Mouse (Mus musculus) layer of hippocampus, postnatal 14 days (tissue): ENCODE results near the gene Mpi. TPM values are rescaled to one million over a fixed set of nuclear protein-coding genes. Genes with fewer than 3 reads are reported as not detected.

Experiments
- DNase-seq, 2 experiments: peaks; one replicate each; pipeline ENCODE4 v3.0.0; 2021 to 2022; ENCODE audit warnings: low spot score in 2 of 2, mixed read lengths in 1 of 2
- long read RNA-seq, 2 experiments: library from polyadenylated mRNA; stranded (forward); transcript quantifications; one replicate each; pipeline ENCODE4 v2.0.0; 2021
- total RNA-seq, 2 experiments: library from RNA; stranded (reverse); gene quantifications; 2 replicates each; pipeline ENCODE4 v1.2.3; 2021

Gene Mpi
- 10 to 100 TPM; 71.3 to 78.8 TPM for total RNA-seq
- long read RNA-seq, experiment 1, transcript Mpi-201 (8 exons, 1,780 nt), result major isoform, 13 of 23 reads
- long read RNA-seq, experiment 1, partial matches to known transcripts, result 4 of 23 reads
- long read RNA-seq, experiment 1, other reads (novel, unspliced or antisense), result 6 of 23 reads
- long read RNA-seq, experiment 2, transcript Mpi-201 (8 exons, 1,780 nt), result major isoform, 14 of 22 reads
- long read RNA-seq, experiment 2, partial matches to known transcripts, result 4 of 22 reads
- long read RNA-seq, experiment 2, other reads (novel, unspliced or antisense), result 4 of 22 reads

DNA sequence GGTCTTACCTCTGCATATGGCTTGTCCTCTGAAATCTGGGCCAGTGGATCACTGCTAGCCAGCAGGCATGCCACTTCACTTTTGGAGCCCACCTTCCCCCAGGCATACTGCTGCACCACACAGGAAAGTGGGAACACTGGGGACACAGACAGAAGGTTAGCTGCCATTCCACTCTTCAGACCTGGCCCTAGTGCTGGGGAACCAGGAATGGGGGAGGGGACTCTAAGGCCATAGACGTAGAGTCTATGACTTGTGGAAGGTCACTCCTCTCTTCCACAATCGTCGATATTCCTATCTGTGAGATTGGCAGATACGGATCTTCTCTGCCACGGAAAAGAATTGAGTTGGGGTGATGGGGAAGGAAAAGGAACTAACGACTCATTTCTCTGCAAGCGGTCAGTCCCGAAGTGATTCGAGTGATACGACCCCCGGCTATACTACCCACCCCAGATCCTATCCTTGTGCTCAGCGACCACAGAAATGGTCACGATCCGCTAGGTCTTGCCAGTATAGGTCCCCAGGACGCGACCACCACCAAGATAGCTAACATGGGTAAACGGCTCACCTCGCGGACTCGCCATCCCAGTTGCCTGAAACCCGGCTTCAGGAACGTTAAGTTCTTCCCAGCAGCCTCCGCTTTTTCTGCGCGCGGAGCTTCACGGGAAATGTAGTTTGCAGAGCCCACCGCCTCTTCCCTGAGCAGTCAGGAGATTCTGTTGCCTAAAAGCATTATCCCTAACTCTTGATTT lies at the start of gene Mpi:
Gene Mpi, minus strand, starts transcription at position 625 of the 749 bp plus-strand sequence.
- peak; percentile 65 to 81 for DNase-seq

DNA sequence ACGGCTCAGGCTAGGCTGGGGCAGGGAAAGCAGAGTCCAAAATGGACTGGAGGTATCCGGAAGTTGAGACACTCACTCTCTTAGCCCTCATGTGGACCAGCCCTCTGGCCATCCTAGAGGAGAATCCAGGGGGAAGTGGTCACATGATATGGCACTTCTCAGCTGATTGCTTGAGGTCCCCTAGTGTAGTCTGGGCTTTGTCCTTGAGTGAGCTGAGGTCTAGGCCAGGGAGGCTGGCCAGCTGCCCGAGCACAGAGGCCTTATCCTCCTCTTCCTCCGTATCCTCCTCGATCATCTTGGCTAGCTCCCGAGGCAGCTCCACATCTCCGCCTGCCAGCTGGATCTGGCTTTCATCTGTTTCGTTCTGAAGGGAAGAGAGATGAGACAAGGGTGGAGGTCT lies 49.5 kb upstream of the Mpi start:
- DNase-seq, result no peak

DNA sequence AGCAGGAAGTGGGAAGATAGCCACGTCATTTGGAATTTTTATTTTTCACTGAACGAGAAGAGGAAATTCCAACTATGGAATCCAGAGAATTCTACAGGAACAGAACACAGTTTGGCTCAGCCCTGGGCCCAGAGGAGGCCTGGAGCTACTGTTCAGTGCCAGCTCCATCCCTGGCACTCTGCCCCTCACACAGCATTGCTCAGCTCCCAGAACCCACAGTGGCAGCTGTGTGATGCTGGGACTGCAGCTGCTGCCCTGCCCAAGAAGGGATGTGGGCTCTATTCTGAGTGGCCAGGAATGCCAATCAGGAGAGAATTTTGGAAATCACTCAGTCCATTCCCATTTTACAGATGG lies 48.8 kb upstream of the Mpi start:
- DNase-seq, result peak; percentile 51 to 73

DNA sequence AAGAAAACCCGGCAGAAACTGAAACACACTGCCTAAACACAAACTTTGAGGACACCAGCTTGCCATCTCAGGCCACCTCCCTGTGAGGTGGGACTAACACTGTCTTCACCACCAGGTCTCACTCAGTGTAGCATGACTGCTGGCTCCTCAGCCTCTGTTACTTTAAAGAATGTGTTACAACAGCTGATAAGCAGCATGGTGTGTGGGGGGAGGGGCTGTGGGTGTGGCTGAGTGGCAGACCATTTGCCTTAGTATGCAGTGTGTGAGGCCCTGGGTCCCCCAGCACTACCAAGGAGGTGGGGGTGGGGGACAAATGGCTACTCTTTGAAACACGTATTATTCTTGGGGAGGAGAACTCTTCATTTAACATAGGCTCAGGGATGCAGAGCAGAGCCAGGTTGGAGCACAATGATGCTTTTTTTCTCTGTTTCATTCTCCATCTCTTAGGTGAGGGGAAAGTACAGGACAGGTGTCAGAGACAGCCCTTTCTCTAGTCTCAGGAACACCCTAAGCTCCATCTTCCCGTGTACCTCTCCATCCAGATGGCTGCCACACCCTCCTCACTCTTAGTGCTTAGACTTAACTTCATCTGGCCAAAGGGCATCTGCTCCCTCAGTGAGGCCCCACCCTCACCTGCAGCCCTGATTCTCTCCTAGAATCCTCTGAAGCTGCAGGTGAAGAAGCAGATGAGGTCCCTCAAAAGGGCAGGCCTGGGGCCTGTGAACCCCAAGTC lies 48.2 kb upstream of the Mpi start:
- DNase-seq, result no peak

DNA sequence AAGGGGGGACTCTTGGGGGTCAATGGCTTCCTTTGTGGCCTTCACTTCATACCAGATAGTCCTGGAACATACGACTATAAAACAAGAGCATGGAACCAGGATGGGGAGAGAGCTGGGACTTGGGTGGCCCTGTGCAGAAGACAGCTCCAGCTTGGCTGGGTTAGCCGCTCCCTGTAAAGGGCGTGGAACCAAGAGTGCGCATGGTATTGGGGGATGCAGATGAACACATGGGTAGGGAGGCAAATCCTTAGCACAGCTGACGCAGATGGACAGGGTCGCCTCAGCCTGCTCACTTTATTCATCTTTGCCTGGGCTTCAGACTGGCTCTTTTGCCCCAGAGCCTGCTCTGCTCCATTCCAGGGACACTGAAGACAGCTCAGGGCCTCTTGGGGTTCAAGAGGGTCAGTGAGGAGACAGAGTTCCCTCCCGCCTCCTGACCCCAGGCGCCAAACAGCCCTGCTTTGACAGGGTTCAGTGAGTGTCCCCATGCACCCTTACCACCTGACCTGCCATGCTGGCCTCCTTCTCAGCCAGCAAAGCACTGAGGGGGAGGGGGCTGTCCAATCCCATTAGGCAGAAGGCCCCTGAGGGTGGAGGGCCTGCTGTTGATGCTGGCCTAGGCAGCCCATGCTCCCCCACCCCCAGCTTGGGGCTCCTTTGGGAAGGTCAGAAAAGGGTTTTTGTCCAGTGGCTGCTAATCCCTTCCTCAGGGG lies 46.4 kb upstream of the Mpi start:
- DNase-seq, result no peak

DNA sequence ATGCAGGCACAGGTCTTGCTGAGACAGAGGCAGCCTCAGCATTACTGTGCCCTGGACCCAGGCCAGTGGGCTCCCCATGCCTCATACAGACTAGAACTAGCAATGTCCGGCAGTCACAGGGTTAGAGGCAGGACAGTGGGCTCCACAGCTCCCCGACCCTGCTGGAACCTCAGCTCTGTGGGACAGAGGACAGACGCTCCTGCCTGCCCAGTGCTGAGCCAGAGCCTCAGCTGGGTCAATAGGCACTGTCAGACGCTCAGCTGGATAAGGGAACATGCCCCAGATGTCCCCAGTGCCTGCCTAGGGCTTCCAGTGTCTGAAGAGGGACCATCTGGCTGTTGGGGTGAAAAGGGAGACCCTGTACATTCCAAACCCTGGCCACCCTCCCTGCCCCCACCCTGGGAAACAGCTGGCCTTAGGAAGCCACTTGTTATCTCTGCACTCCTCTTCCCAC lies 45.4 kb upstream of the Mpi start:
- DNase-seq, result no peak

DNA sequence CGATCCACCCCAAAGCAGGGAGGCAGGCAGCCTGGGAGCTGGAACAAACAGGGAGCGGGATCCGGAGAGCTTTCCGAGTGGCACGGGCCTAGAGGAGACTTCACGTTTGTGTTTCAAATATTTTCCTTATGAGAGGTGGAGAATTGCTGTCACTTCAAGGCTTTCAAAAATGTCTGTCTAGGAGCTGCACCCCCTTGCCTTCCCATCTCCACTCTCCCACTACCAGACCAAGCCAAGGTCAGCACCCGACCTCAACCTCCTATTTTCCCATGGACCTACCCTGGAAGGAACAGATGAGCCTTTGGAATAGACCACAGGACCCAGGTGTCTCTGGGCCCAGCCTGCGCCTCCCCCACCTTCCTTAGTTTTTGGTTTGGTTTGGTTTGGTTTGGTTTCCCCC lies 44.7 kb upstream of the Mpi start:
- DNase-seq, result no peak

DNA sequence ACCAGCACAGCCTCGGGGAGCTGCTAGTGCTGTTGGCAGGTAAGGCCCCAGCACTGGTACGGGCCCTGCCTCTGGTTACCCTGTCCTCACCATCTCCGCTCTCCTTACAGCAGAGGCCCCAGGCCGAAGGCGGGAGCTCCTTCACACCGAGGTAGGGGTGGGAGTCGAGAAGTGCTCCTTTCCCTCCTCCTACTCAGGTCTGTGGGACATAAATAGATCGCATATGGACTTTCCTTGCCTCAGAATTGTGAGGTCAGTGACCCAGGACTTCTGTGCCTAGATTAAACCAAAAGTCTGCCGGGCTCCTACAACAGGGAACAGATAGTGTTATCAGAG lies 41.6 kb upstream of the Mpi start:
- DNase-seq, result no peak

DNA sequence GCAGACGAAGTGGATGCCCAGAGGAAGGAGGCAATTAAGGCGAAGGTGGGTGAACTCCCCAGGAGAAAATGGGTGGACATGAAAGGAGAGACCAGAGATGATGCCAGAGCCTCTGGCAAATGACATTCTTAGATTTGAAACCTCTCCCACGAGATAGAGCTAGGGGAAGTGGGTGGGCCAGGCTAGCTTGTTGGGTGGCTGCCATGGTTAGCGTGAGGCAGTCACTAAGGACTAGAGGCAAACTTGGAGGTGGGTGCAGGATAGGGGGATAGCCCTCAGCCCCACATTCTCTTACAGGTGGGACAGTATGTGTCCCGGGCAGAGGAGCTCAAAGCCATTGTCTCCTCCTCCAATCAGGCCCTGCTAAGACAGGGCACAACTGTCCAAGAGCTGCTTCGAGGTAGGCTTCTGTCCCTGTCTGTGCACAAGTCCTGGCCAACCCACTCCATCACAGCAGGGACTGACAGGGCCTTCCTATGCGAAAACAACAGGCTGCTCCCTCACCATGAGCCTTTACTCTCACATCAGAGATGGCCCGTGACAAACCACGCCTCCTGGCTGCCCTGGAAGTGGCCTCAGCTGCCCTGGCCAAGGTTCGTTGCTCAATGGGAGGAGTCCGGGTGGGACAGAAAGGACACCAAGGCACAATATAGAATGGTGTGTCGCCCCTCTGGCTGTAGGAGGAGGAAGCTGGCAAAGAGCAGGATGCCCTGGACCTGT lies 41.1 kb upstream of the Mpi start:
- DNase-seq, result no peak

DNA sequence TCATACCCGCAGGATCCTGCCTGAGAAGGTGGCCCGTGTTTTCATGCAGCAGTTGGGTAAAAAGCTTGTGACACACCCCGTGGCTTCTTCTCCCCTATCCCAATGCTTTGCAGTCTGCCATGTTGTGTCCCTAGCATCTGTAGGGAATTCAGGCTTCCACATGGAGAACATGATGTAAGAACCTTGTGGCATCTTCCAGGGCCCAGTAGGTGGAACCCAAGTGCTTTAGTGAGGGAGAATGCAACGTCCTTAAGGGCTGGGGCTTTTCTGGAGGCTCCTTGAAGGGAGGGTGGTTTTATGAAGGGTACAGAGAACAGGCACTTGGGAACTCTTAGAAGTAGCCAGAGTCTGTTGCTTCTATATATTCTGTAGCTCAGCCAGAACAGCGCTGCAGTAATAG lies 38.2 kb upstream of the Mpi start:
- peak in 1 of 2 experiments; percentile 37 for DNase-seq

DNA sequence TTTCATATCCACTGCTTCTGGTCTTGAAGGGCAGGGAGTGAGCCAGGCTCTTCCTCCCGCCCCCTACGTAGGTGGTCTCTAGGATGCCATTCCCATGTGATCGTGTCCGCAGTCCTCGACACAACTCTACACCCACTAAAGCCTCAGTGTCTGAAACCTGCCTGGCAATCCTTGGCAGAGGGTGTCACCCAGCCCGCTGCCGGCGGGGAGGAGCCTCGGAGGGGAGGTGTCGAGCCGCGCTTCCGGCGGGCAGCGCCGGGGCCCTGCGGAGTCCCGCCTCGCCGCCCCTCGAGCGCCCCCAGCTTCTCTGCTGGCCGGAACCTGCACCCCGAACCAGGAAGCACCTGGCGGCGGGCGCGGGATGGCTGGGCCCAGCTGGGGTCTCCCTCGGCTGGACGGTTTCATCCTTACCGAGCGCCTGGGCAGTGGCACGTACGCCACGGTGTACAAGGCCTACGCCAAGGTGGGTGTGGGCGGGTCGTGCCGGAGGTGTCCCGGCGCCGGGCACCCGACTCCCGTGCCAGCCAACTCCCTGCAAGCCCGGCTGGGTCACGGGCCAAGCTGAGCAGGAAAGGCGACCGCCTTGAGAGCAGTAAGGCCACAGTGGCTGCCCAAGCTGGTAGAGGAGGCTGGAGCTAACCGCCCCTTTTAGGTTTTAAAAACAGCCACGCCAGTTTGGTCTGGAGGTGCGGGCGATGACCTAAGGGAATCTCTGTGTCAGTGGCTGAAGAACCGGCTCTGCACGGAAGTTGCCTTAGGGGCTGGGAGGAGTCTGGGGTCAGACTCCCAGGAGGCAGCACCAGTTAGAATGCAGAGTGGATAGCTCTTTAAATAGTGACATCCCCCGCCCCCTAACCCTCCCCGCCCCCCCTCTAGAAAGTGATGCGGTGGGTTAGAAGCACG lies 36.9 kb upstream of the Mpi start, which contains the start of gene Ulk3:
Gene Ulk3, plus strand, starts transcription at position 229 of the 903 bp plus-strand sequence.
- peak; percentile 64 to 68 for DNase-seq

DNA sequence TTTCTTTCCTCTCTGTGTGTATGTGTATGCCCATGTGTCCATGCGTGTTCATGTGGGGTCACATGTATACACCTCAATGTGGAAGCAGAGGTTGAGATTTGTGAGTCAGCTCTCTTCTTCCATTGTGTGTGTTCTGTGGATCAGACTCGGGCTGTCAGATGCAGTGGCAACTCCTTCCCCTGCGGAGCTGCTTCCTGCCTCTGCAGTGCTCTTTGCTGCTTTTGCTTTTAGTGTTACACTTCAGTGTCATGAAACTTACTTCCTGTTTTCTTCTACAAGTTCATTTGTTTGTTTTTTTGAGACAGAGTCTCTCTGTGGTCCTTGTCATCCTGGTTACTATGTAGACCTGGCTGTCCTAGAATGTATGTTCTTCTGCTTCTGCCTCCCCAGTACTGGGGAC lies 32.4 kb upstream of the Mpi start:
- DNase-seq, result no peak

DNA sequence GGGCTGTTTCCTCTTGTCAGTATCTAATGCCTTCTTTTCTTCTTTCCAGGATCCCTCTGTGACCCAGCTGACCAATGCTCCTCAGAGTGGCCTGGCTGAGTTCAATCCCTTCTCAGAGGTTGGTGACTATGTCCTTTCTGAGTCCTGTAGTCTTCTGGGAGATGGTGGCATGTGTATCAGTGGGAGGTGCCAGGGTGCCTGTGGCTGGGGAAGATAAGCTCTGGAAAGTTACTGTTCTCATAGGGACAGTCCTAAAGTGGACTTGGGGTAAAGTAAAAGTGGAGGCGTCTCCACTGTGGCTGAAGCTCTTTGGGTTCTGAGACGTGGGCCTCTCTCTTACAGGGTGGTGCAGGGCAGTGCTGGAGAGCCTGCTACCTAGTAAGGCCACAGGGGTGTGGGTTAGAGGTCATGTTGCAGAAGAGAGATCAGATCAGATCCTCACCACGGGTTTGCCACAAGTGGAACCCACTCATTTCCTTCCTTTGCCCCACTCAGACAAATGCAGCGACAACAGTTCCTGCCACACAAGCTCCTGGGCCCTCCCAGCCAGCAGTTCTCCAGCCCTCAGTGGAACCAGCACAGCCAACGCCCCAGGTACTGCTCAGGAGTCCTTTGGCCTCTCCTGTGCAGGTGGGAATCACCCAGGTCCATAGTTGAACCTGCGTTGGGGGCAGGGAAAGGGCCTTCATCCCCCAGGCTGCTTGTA lies 24.7 kb upstream of the Mpi start:
- no peak for DNase-seq

DNA sequence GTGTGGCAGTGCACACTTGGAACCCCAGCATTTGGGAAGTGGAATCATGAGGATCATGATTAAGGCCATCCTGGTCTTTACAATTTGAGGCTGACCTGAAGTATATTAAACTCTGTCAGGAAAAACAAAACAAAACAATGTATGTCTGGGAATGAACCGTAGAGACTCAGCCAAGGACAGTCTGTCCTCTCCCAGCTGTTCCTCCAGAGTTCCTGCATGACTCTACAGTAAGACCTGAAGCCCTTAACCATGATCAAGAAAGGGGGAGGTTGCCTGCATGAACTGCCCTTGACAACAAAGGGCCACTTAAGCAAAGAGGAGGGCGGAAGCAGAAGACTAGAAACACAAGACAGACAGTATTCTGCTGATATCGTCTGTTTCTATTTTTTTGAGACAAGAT lies 23.0 kb upstream of the Mpi start:
- no peak for DNase-seq

DNA sequence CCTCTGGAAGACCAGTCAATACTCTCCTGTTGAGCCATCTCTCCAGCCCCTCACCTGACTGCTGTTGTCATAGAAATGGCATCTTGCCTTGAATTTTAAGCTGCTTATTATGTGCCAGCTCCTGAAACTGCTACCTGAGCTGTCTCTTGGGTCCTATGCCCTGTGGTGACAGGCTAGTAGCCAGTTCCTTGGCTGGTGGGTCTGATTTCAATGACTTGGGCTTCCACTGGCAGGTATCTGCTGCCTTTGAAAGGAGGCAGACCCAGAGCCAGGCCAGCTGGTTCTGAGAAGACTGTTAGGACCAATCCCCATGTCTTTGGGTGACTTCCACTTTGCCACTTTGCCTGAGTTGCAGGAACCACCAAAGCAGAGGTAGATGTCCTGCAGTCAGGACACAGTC lies 21.8 kb upstream of the Mpi start:
- DNase-seq, result no peak

DNA sequence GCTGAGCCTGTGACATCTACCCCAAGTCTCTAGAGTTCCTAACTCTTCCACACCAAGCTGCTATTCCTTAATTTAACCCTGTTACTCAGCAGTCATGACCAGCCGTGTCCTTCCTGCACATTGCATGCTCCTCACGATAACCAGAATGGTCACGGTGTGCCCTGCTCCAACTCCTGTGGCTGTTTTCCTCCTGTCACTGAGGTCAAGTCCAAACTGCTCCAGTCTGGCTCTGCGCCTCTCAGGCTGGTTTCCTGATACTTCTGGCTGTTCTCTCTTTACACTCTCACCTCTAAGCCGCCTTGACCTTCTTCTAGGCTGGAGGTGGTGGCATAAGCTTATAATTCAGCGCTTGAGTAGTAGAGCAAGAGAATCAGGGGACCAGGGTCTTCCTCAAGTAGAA lies 15.9 kb upstream of the Mpi start:
- DNase-seq, result no peak

DNA sequence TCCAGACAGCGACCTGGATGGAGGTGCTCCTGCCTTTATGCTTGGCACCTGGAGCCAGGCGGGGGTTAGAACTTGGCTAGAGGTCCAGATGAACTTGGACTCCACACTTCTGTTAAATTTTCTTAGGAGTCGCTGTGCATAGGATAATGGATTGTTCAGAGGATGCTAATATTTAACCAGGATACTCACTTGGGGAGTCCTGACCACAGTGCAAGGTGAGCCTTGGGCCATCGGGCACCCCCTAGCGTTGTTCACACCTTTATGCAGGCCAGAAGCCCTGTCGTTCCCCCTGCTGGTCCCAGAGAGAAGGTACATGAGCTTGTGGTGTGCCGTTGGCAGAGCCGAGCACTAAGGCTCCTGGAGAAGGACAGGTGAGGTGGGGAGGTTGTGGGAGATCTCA lies 14.3 kb upstream of the Mpi start:
- DNase-seq, result no peak

DNA sequence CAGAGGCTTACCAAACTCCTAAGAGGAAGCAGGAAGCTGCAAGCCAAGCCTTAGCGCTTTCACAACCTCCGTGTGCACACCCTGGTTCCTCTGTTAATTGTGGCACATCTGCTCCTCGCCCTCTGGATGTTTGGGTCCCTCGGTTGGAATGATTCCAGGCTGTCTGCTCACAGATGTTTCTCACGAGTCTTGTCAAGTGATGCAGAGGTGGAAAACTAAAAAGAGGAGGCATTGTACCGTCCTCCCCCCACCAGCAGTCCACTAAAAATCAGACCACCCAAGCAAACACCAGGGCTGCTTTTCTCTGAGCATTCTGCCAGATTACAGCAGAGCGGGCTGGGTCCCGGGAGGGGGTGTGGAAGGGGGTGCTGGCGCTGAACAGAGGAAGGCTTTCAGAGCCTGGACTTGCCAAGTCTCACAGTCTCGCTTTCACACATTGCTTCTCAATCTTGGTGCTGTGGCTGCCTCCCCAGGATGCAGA lies 13.2 kb upstream of the Mpi start:
- DNase-seq, result peak; percentile 42 to 81

DNA sequence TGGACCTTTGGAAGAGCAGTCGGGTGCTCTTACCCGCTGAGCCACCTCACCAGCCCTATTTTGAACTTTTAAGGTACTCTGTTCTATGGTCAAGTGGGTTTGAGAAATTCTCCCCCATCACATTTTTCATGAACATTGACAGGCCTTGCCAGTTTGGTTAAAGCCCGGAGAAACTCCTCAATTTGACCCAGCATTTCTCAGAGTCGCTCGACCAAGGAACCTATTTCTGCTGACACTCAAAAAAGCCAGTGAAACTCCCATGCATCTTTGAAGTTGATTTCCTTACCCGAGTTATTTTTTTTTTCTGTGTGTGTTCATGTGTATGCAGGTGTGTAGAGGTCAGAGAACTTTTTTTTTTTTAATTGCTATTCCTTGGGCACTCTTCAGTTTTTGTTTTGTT lies 12.0 kb upstream of the Mpi start:
- DNase-seq, result no peak
